Mouse (Mus musculus): ENCODE results near the gene Sema4g. TPM values are rescaled to one million over a fixed set of nuclear protein-coding genes. Genes with fewer than 3 reads are reported as not detected.

Sema4g gene
- total and polyA plus RNA-seq, 3 experiments: 0.15 to 0.47 TPM; not detected in 1

DNA sequence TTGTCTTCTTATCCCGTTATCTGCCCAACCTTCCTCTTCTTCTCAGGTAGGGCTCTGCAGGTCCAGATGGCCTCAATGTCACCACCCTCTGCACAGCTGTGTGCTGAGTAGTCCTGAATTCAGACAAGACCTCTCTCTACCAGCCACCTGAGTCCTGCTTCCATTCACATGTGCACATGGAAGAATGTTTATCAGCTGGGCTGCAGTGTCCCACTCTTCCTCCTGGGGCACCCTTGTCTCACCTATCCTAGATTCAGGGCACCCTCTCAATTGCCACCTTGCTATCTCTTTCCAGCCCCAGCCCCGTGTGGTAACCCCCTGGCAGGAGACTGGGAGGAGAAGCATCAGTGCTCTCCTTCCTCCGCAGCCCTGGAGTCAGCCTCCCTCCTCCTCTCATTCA is 13.4 kb downstream of the Sema4g start:
- H3K27ac ChIP-seq (ENCODE audit: control insufficient read depth, low read depth, low read length): no peak overlapping the region
- peak; percentile 40 for DNase-seq (ENCODE audit: low read depth, low spot score)
- H3K79me2 ChIP-seq (ENCODE audit: control insufficient read depth, insufficient read depth, low read length, poor library complexity): peaks cover 25% of the 10 kb centered on the region
- no peak for TF ChIP-seq USF1 (IDR thresholded peaks at IDR 0.05; ENCODE audit: low read depth, low read length)
- peak; percentile 18 to 28 (median 24); a peak in 3 of 6 replicates for TF ChIP-seq CTCF (IDR thresholded peaks at IDR 0.05 in 2 of 3, conservative IDR thresholded peaks at IDR 0.05 in 1 of 3; ENCODE audit: control insufficient read depth in 1 of 3, insufficient read depth in 1 of 3, low read depth in 2 of 3, low read length in 3 of 3, poor library complexity in 1 of 3, severe bottlenecking in 1 of 3)
- peak; percentile 2 for TF ChIP-seq RAD21 (IDR thresholded peaks at IDR 0.05; ENCODE audit: low read depth, low read length)
- TF ChIP-seq GABPA (IDR thresholded peaks at IDR 0.05; ENCODE audit: low read depth, low read length): no peak
- H3K36me3 ChIP-seq (ENCODE audit: control insufficient read depth in 1 of 2, insufficient read depth in 2 of 2, low read length in 2 of 2): peaks cover 5 to 12% of the 10 kb centered on the region in 2 experiments
- no peak overlapping the region for H3K9ac ChIP-seq (ENCODE audit: control insufficient read depth, low read depth, low read length, poor library complexity, severe bottlenecking)
- no peaks in the 10 kb centered on the region for H3K27me3 ChIP-seq (ENCODE audit: control insufficient read depth in 1 of 2, insufficient read depth in 2 of 2, low read length in 2 of 2)
- no peaks in the 10 kb centered on the region for H3K9me3 ChIP-seq (replicated peaks; ENCODE audit: insufficient read depth, low read length)
- H3K4me3 ChIP-seq (ENCODE audit: control insufficient read depth in 1 of 2, insufficient read depth in 1 of 2, low read depth in 2 of 2, low read length in 2 of 2): no peak overlapping the region
- peaks cover 3 to 16% of the 10 kb centered on the region in 2 experiments for H3K4me1 ChIP-seq (ENCODE audit: control insufficient read depth in 1 of 2, insufficient read depth in 2 of 2, low read length in 2 of 2)

DNA sequence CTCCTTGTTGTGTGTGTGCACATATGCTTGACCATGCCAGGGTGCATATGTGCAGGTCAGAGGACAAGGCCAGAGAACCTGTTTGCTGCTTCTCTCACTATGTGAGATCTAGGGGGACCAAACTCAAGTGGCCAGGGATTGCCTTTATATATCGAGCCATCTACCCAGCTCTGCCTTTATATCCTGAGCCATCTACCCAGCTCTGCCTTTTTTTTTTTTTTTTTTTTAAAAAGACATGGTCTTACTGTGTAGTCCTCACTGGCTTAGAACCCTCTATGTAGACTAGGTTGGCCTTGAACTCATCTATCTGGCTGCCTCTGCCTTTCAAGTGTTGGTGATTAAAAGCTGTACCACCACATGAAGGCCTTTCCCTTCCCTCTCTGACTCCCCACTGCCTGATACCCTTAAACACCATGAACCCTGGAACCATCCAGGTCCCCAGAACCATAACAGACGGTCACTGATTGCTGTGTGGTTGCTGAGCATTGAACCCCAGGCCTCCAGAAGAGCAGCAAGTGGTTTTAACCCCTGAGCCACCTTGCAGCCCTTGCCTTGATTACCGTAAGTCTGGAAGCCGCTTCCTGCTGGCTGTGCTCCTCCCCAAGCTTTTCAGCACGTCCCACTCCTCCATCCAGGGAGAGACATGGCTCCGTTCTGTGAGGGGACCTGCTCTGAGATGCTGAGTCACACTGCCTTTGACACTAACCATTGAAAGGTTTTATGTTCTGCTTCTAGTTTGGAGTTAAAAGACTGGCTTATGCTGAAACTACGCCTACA is 15.0 kb downstream of the Sema4g start:
- H3K27ac ChIP-seq (ENCODE audit: control insufficient read depth, low read depth, low read length): no peak overlapping the region
- H3K79me2 ChIP-seq (ENCODE audit: control insufficient read depth, insufficient read depth, low read length, poor library complexity): peaks cover 36% of the 10 kb centered on the region
- no peak overlapping the region for H3K4me3 ChIP-seq (ENCODE audit: control insufficient read depth in 1 of 2, insufficient read depth in 1 of 2, low read depth in 2 of 2, low read length in 2 of 2)
- DNase-seq (ENCODE audit: low read depth, low spot score): no peak
- peaks cover 5 to 22% of the 10 kb centered on the region in 2 experiments for H3K36me3 ChIP-seq (ENCODE audit: control insufficient read depth in 1 of 2, insufficient read depth in 2 of 2, low read length in 2 of 2)
- H3K9me3 ChIP-seq (replicated peaks; ENCODE audit: insufficient read depth, low read length): no peaks in the 10 kb centered on the region
- no peaks in the 10 kb centered on the region for H3K27me3 ChIP-seq (ENCODE audit: control insufficient read depth in 1 of 2, insufficient read depth in 2 of 2, low read length in 2 of 2)
- TF ChIP-seq KAT2A (conservative IDR thresholded peaks at IDR 0.05; ENCODE audit: low read depth, low read length): no peak
- peak; percentile 41; the same call in 1 of the 2 replicates for TF ChIP-seq ZMIZ1 (IDR thresholded peaks at IDR 0.05; ENCODE audit: low read depth, low read length)
- TF ChIP-seq POLR2A (IDR thresholded peaks at IDR 0.05; ENCODE audit: control insufficient read depth in 1 of 2, insufficient read depth in 1 of 2, low read depth in 1 of 2, low read length in 2 of 2, poor library complexity in 1 of 2): 0 out of 4 replicates have a peak, but pooled peaks of 1 of the 2 experiments have one; percentile 1
- TF ChIP-seq TCF12 (IDR thresholded peaks at IDR 0.05; ENCODE audit: low read depth, low read length): no peak
- peak; percentile 64 for TF ChIP-seq ZNF384 (IDR thresholded peaks at IDR 0.05; ENCODE audit: low read depth, low read length)
- TF ChIP-seq POLR2AphosphoS2 (IDR thresholded peaks at IDR 0.05; ENCODE audit: low read length): peak; percentile 56
- no peak overlapping the region for H3K9ac ChIP-seq (ENCODE audit: control insufficient read depth, low read depth, low read length, poor library complexity, severe bottlenecking)
- H3K4me1 ChIP-seq (ENCODE audit: control insufficient read depth in 1 of 2, insufficient read depth in 2 of 2, low read length in 2 of 2): peaks cover 3 to 26% of the 10 kb centered on the region in 2 experiments

DNA sequence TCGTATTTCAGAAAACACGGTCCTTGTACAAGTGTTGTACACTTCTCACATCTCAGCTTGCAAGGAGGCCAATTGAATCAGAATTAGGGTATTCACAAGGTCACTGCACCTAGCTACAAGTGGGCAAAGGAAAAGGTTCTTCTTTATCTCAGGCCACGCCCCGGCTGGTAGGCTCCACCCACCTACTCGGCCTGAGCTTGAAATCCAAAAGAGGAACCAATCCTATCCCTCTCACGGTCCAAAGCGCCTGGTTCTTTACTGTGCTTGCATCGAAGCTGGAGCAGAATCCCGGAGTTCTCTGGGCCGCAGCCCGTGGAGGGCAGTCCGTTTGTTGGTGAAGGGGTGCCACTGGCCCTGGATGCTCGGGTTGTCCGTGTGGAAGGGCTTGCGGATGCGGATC is 16.5 kb downstream of the Sema4g start, which contains the start of gene Twnk:
Gene Twnk (plus strand): TSS at position 220 of the 400 bp plus-strand sequence.
- peaks cover 36% of the 10 kb centered on the region for H3K79me2 ChIP-seq (ENCODE audit: control insufficient read depth, insufficient read depth, low read length, poor library complexity)
- peaks cover 5 to 22% of the 10 kb centered on the region in 2 experiments for H3K36me3 ChIP-seq (ENCODE audit: control insufficient read depth in 1 of 2, insufficient read depth in 2 of 2, low read length in 2 of 2)
- peak within 1 kb of the TSS; percentile 92 for H3K9ac ChIP-seq (ENCODE audit: control insufficient read depth, low read depth, low read length, poor library complexity, severe bottlenecking)
- peak; percentile 96 for DNase-seq (ENCODE audit: low read depth, low spot score)
- peaks cover 3 to 26% of the 10 kb centered on the region in 2 experiments for H3K4me1 ChIP-seq (ENCODE audit: control insufficient read depth in 1 of 2, insufficient read depth in 2 of 2, low read length in 2 of 2)
- peak within 1 kb of the TSS; percentile 78 for H3K27ac ChIP-seq (ENCODE audit: control insufficient read depth, low read depth, low read length)
- H3K27me3 ChIP-seq (ENCODE audit: control insufficient read depth in 1 of 2, insufficient read depth in 2 of 2, low read length in 2 of 2): no peaks in the 10 kb centered on the region
- H3K4me3 ChIP-seq (ENCODE audit: control insufficient read depth in 1 of 2, insufficient read depth in 1 of 2, low read depth in 2 of 2, low read length in 2 of 2): peak within 1 kb of the TSS; percentile 91 to 96
- H3K9me3 ChIP-seq (replicated peaks; ENCODE audit: insufficient read depth, low read length): no peaks in the 10 kb centered on the region
- TF ChIP-seq TAL1 (IDR thresholded peaks at IDR 0.05; ENCODE audit: low read length) (no peak), HCFC1 (IDR thresholded peaks at IDR 0.05; ENCODE audit: low read depth, low read length) (0 out of 2 replicates have a peak, but pooled peaks have one; percentile 16), POLR2AphosphoS5 (IDR thresholded peaks at IDR 0.05; ENCODE audit: borderline replicate concordance, low read depth, low read length) (no peak), MAZ (IDR thresholded peaks at IDR 0.05; ENCODE audit: low read depth, low read length) (0 out of 2 replicates have a peak, but pooled peaks have one; percentile 34), POLR2AphosphoS2 (IDR thresholded peaks at IDR 0.05; ENCODE audit: low read length) (no peak), CTCF (IDR thresholded peaks at IDR 0.05 in 2 of 3, conservative IDR thresholded peaks at IDR 0.05 in 1 of 3; ENCODE audit: control insufficient read depth in 1 of 3, insufficient read depth in 1 of 3, low read depth in 2 of 3, low read length in 3 of 3, poor library complexity in 1 of 3, severe bottlenecking in 1 of 3) (no peak), KAT2A (conservative IDR thresholded peaks at IDR 0.05; ENCODE audit: low read depth, low read length) (no peak), GATA1 (IDR thresholded peaks at IDR 0.05; ENCODE audit: low read depth, low read length) (peak; percentile 52), E2F4 (IDR thresholded peaks at IDR 0.05; ENCODE audit: borderline replicate concordance, low read depth, low read length) (no peak; the same call in 1 of the 2 replicates), USF1 (IDR thresholded peaks at IDR 0.05; ENCODE audit: low read depth, low read length) (no peak), MEF2A (IDR thresholded peaks at IDR 0.05; ENCODE audit: extremely low read depth, insufficient replicate concordance, low read depth, low read length, poor library complexity, severe bottlenecking) (no peak), CHD1 (IDR thresholded peaks at IDR 0.05; ENCODE audit: low read depth, low read length) (0 out of 2 replicates have a peak, but pooled peaks have one; percentile 13), NRF1 (IDR thresholded peaks at IDR 0.05; ENCODE audit: insufficient read depth, low read depth, low read length, poor library complexity, severe bottlenecking) (no peak), BHLHE40 (IDR thresholded peaks at IDR 0.05; ENCODE audit: borderline replicate concordance, low read depth, low read length) (no peak), ZC3H11A (IDR thresholded peaks at IDR 0.05; ENCODE audit: low read depth, low read length) (no peak), MYB (IDR thresholded peaks at IDR 0.05; ENCODE audit: low read depth, low read length) (no peak)
